Mouse (Mus musculus): Measurements from ENCODE around the gene Rtcb. TPM values are rescaled to one million over a fixed set of nuclear protein-coding genes. Genes with fewer than 3 reads are reported as not detected.
A peak's percentile ranks its signal among the peaks of the same experiment; 100 is the strongest.

Rtcb gene
- polyA plus RNA-seq, 1 experiment from 2014 or later, result 203 TPM

GRCm38 (mm10) chr10:85969894-85970620 is 12.4 kb upstream of the Rtcb start:
- no peaks in the 10 kb centered on the region for H3K9me3 ChIP-seq (ENCODE audit: control insufficient read depth, low read length)
- H3K36me3 ChIP-seq (ENCODE audit: control insufficient read depth, insufficient read depth, low read length), result no peaks in the 10 kb centered on the region
- WGBS, result 65% methylated on average over 8 of the region's 8 CpGs
- no peaks in the 10 kb centered on the region for H3K27me3 ChIP-seq (ENCODE audit: control insufficient read depth, insufficient read depth, low read length)
- H3K9ac ChIP-seq (ENCODE audit: low read length), result no peak overlapping the region
- no peak for DNase-seq (ENCODE audit: low spot score, missing footprints)
- H3K27ac ChIP-seq (ENCODE audit: low read depth, low read length), result no peak overlapping the region
- no peak overlapping the region for H3K4me3 ChIP-seq (ENCODE audit: low read depth, low read length)
- H3K4me2 ChIP-seq, result no peak overlapping the region
- ATAC-seq (ENCODE audit: low FRiP score), result no peak
- no peaks in the 10 kb centered on the region for H3K4me1 ChIP-seq (ENCODE audit: control insufficient read depth, insufficient read depth, low read length)

GRCm38 (mm10) chr10:85968731-85969130 is 11.1 kb upstream of the Rtcb start:
- Histone ChIP-seq H3K36me3 (ENCODE audit: control insufficient read depth, insufficient read depth, low read length) (no peaks in the 10 kb centered on the region), H3K27ac (ENCODE audit: low read depth, low read length) (no peak overlapping the region), H3K27me3 (ENCODE audit: control insufficient read depth, insufficient read depth, low read length) (no peaks in the 10 kb centered on the region), H3K4me2 (no peak overlapping the region), H3K9ac (ENCODE audit: low read length) (no peak overlapping the region), H3K9me3 (ENCODE audit: control insufficient read depth, low read length) (no peaks in the 10 kb centered on the region), H3K4me1 (ENCODE audit: control insufficient read depth, insufficient read depth, low read length) (no peaks in the 10 kb centered on the region), H3K4me3 (ENCODE audit: low read depth, low read length) (no peak overlapping the region)
- ATAC-seq (ENCODE audit: low FRiP score), result no peak
- WGBS, result 39% methylated on average over 2 of the region's 2 CpGs
- no peak for DNase-seq (ENCODE audit: low spot score, missing footprints)

GRCm38 (mm10) chr10:85968157-85968634 is 10.6 kb upstream of the Rtcb start:
- H3K4me1 ChIP-seq (ENCODE audit: control insufficient read depth, insufficient read depth, low read length), result no peaks in the 10 kb centered on the region
- peak; percentile 58; the same call in 1 of the 2 replicates for ATAC-seq (ENCODE audit: low FRiP score)

DNA sequence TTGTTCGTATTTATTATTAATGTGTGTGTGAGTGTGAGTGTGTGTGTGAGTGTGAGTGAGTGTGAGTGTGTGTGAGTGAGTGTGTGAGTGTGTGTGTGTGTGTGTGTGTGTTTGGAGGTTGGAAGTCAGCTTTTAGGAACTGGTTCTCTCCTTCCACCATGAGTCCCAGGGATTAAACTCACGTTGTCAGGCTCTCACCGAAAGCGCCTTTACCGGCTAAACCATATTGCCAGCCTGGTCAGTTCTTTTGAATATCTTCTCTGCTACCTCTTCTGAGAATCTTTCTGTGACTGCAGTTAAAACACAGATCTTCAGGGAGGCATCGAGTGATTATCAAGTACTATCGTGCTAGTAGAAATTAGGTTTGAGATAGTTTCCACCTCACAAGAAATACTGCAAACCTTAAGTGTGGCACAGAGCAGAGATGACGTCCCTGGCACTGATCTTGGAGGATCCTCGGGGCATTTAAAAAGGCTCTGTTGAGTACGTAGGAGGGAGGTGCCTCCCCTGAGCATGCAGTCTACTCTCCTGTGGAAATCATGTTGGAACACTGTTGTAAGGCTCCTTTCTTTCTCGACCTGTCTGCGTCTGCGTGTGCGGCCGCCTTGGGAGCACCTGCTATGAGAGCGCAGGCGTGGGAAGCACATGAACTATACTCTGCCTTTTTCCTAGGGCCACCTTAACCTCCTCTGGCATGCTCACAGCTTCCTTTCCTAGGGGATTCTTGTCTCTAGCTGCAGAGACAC is 10.0 kb upstream of the Rtcb start:
- Histone ChIP-seq H3K36me3 (ENCODE audit: control insufficient read depth, insufficient read depth, low read length) (no peaks in the 10 kb centered on the region), H3K27ac (ENCODE audit: low read depth, low read length) (no peak overlapping the region), H3K9ac (ENCODE audit: low read length) (no peak overlapping the region), H3K4me2 (no peak overlapping the region), H3K4me1 (ENCODE audit: control insufficient read depth, insufficient read depth, low read length) (no peaks in the 10 kb centered on the region), H3K4me3 (ENCODE audit: low read depth, low read length) (no peak overlapping the region), H3K9me3 (ENCODE audit: control insufficient read depth, low read length) (no peaks in the 10 kb centered on the region), H3K27me3 (ENCODE audit: control insufficient read depth, insufficient read depth, low read length) (no peaks in the 10 kb centered on the region)
- ATAC-seq (ENCODE audit: low FRiP score) (no peak), DNase-seq (ENCODE audit: low spot score, missing footprints) (no peak)
- WGBS, result 64% methylated on average over 17 of the region's 17 CpGs

More at GRCm38 (mm10) chr10:85968157-85968634, 10.6 kb upstream of the Rtcb start:
- Histone ChIP-seq H3K27ac (ENCODE audit: low read depth, low read length) (no peak overlapping the region), H3K4me3 (ENCODE audit: low read depth, low read length) (no peak overlapping the region), H3K4me2 (no peak overlapping the region), H3K36me3 (ENCODE audit: control insufficient read depth, insufficient read depth, low read length) (no peaks in the 10 kb centered on the region), H3K27me3 (ENCODE audit: control insufficient read depth, insufficient read depth, low read length) (no peaks in the 10 kb centered on the region), H3K9ac (ENCODE audit: low read length) (no peak overlapping the region), H3K9me3 (ENCODE audit: control insufficient read depth, low read length) (no peaks in the 10 kb centered on the region)
- 18% methylated on average over 7 of the region's 7 CpGs for WGBS
- DNase-seq (ENCODE audit: low spot score, missing footprints), result peak; percentile 98

DNA sequence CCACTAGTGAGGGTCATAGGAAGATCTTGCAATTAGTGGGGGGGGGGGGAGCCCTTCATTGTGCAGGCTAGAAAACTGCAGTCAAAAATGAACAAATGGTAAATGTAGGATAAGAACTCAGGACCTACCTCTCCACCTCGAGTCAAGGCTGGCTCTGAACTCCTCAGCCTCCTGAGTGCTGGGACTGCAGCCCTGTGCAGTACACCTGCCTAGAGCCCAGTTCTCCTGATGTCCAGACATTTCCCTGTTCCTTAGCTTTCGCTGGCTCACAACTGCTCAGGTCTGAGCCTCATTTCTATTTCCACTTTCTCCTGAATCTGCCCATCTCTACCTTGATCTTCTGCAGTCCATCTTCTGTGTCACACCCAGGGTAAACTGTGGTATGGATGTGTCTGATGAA is 8.9 kb upstream of the Rtcb start:
- Histone ChIP-seq H3K4me3 (ENCODE audit: low read depth, low read length) (no peak overlapping the region), H3K9me3 (ENCODE audit: control insufficient read depth, low read length) (no peaks in the 10 kb centered on the region), H3K36me3 (ENCODE audit: control insufficient read depth, insufficient read depth, low read length) (no peaks in the 10 kb centered on the region), H3K4me2 (no peak overlapping the region), H3K27me3 (ENCODE audit: control insufficient read depth, insufficient read depth, low read length) (no peaks in the 10 kb centered on the region), H3K27ac (ENCODE audit: low read depth, low read length) (no peak overlapping the region), H3K9ac (ENCODE audit: low read length) (no peak overlapping the region), H3K4me1 (ENCODE audit: control insufficient read depth, insufficient read depth, low read length) (no peaks in the 10 kb centered on the region)
- ATAC-seq (ENCODE audit: low FRiP score) (no peak), DNase-seq (ENCODE audit: low spot score, missing footprints) (no peak)
- 57% methylated on average over 2 of the region's 2 CpGs for WGBS

DNA sequence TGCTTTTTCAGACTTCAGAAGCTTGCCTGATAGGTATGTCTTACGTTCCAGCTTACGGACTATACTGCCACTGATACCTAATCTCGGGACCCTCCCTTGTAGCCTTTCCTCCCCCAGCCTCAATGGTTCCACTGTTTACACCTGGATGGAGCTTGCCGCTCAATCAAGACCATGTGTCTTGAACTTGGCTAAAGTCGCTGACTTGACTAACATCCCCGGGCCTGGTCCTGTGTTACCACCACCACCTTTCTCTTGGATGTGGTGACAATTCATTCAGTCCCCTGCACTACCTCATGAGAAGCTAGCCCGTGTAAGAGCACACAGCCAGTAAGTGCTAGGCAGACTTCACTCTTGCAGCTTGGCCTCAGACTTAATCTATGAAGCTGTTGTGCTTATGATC is 6.7 kb upstream of the Rtcb start:
- Histone ChIP-seq H3K9ac (ENCODE audit: low read length) (no peak overlapping the region), H3K27ac (ENCODE audit: low read depth, low read length) (no peak overlapping the region), H3K36me3 (ENCODE audit: control insufficient read depth, insufficient read depth, low read length) (no peaks in the 10 kb centered on the region), H3K4me3 (ENCODE audit: low read depth, low read length) (no peak overlapping the region), H3K9me3 (ENCODE audit: control insufficient read depth, low read length) (no peaks in the 10 kb centered on the region), H3K4me1 (ENCODE audit: control insufficient read depth, insufficient read depth, low read length) (no peaks in the 10 kb centered on the region), H3K4me2 (no peak overlapping the region), H3K27me3 (ENCODE audit: control insufficient read depth, insufficient read depth, low read length) (no peaks in the 10 kb centered on the region)
- DNase-seq (ENCODE audit: low spot score, missing footprints) (no peak), ATAC-seq (ENCODE audit: low FRiP score) (no peak)
- 91% methylated on average over 7 of the region's 7 CpGs for WGBS

- Histone ChIP-seq H3K36me3 (ENCODE audit: control insufficient read depth, insufficient read depth, low read length) (no peaks in the 10 kb centered on the region), H3K4me3 (ENCODE audit: low read depth, low read length) (no peak overlapping the region), H3K4me2 (no peak overlapping the region), H3K4me1 (ENCODE audit: control insufficient read depth, insufficient read depth, low read length) (no peaks in the 10 kb centered on the region), H3K27ac (ENCODE audit: low read depth, low read length) (no peak overlapping the region), H3K27me3 (ENCODE audit: control insufficient read depth, insufficient read depth, low read length) (no peaks in the 10 kb centered on the region), H3K9ac (ENCODE audit: low read length) (no peak overlapping the region), H3K9me3 (ENCODE audit: control insufficient read depth, low read length) (no peaks in the 10 kb centered on the region)
- DNase-seq (ENCODE audit: low spot score, missing footprints) (peak; percentile 70), ATAC-seq (ENCODE audit: low FRiP score) (no peak)
- WGBS, result 74% methylated on average over 9 of the region's 9 CpGs
Observed at GRCm38 (mm10) chr10:85962897-85963296, 5.3 kb upstream of the Rtcb start.

DNA sequence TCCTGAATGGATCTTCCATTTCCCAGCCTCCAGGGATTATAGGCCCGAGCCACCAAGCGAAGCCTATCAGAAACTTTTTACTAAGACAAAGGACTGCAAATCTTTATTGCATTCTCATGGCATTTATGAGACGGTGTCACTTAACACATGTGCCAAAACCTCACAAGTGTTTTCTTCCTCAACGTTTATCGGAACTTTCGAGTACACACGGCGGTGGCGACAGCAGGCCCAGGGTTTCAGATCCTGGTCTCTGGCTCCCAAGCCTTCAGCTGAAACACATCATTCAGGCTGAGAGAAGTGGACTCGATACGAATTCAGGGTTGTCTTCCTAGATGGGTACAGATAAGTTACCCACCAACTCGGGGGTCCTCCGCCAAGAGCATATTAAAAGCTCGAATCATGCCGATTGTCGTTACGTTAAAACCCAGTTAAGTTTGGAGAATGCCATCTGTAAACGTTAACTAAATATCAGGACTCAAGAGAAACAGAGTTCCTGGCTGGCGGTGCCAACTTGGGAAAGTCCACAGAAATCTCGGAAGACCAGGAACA is 678 bp downstream of the Rtcb start:
- no peaks in the 10 kb centered on the region for H3K27me3 ChIP-seq (ENCODE audit: control insufficient read depth, insufficient read depth, low read length)
- H3K4me2 ChIP-seq, result peak overlapping the region; percentile 92
- H3K9me3 ChIP-seq (ENCODE audit: control insufficient read depth, low read length), result no peaks in the 10 kb centered on the region
- 7% methylated on average over 20 of the region's 20 CpGs for WGBS
- peak overlapping the region; percentile 97 for H3K4me3 ChIP-seq (ENCODE audit: low read depth, low read length)
- H3K36me3 ChIP-seq (ENCODE audit: control insufficient read depth, insufficient read depth, low read length), result peaks cover 4% of the 10 kb centered on the region
- peaks cover 6% of the 10 kb centered on the region for H3K4me1 ChIP-seq (ENCODE audit: control insufficient read depth, insufficient read depth, low read length)
- H3K27ac ChIP-seq (ENCODE audit: low read depth, low read length), result no peak overlapping the region
- ATAC-seq (ENCODE audit: low FRiP score) (no peak), DNase-seq (ENCODE audit: low spot score, missing footprints) (peak; percentile 90)
- peak overlapping the region; percentile 95 for H3K9ac ChIP-seq (ENCODE audit: low read length)

DNA sequence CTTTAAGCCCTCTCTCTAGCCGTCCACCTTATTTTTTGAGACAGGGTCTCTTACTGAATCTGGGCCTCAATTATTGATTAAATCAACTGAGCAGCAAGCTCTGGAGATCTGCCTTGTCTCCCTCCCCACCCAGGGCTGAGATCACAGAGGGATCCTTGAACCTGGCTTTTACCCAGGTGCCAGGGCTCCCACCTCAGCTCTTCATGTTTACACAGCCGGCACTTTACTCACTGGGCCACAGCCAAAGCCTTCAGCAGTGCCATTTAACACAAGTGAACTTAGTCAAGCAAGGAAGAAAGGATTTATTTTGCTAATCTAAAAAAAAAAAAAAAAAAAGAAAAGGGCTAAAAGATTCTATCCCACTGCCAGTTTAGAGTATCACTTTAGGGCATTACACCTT is 3.2 kb downstream of the Rtcb start:
- H3K4me1 ChIP-seq (ENCODE audit: control insufficient read depth, insufficient read depth, low read length), result peaks cover 6% of the 10 kb centered on the region
- no peak overlapping the region for H3K4me3 ChIP-seq (ENCODE audit: low read depth, low read length)
- no peak overlapping the region for H3K27ac ChIP-seq (ENCODE audit: low read depth, low read length)
- H3K9me3 ChIP-seq (ENCODE audit: control insufficient read depth, low read length), result no peaks in the 10 kb centered on the region
- WGBS, result 80% methylated on average over 2 of the region's 2 CpGs
- peaks cover 13% of the 10 kb centered on the region for H3K36me3 ChIP-seq (ENCODE audit: control insufficient read depth, insufficient read depth, low read length)
- no peaks in the 10 kb centered on the region for H3K27me3 ChIP-seq (ENCODE audit: control insufficient read depth, insufficient read depth, low read length)
- no peak overlapping the region for H3K9ac ChIP-seq (ENCODE audit: low read length)
- H3K4me2 ChIP-seq, result no peak overlapping the region
- DNase-seq (ENCODE audit: low spot score, missing footprints) (no peak), ATAC-seq (ENCODE audit: low FRiP score) (no peak)

Data from midbrain, embryonic 11.5 days (tissue).